ENCODE assay signal across 7 mouse cellular contexts in the genomic region with DNA sequence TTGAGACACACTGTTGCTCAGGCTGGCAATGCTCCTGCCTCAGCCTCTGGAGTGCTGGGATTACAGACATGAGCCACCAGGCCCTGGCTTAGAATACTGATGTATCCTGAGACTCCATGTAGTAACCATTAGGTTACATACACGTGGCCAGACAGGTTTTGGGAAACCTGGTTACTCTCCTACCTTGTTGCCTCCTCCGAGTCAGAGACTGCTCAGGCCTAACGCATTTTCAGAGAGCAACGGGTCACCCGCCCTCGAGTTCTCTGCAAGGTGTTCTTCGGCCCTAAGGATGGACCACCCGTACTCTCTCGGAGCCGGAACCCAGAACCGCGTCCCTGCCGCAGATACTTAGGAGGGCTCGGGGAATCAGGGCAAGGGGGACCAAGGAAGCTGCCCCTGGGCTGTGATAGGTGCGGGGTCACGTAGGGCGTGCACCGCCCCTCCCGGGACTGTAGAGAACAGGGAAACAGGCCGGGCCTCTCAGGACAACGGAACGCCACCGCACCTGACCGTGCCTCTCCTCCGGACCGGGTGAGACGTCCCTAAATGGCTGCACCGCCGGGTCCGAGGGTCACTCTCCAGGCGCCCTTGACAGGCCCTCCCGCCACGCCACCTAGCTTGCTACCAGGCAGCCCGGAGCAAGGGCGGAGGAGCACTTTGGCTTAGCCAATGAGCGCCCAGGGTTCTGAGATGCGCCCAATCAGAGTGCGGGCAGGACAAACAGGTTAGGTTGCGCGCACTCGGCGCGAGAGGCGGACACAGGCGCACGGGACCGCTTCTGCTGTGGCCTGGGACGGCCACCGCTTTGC. TPM values are rescaled to one million over a fixed set of nuclear protein-coding genes. Genes with fewer than 3 reads are reported as not detected.
DNase-seq lines count a peak whose midpoint lies in the region; ATAC-seq lines count a peak whose summit lies in the region.

A gene (plus strand): TSS at position 728 of the 809 bp plus-strand sequence.

- intact Hi-C loops in left cerebral cortex, postnatal 36 days (cut with DNase I) = no loop called here

- peaks cover 7% of the 10 kb centered on the region for H3K4me1 ChIP-seq in intestine, embryonic 16.5 days (ENCODE audit: control insufficient read depth, insufficient read depth, low read length)
- peaks cover 4% of the 10 kb centered on the region; the same call in 1 of the 2 replicates for H3K4me1 ChIP-seq in midbrain, embryonic 11.5 days (ENCODE audit: control insufficient read depth, insufficient read depth, low read length)

- H3K4me2 ChIP-seq in intestine, embryonic 16.5 days (ENCODE audit: low read depth, low read length) = peak within 1 kb of the TSS; percentile 80
- H3K4me2 ChIP-seq in midbrain, embryonic 11.5 days = peak within 1 kb of the TSS; percentile 84

- ATAC-seq in intestine, embryonic 16.5 days = peak; percentile 99
- peak; percentile 99 for ATAC-seq in midbrain, embryonic 11.5 days (ENCODE audit: low FRiP score)

- peak within 1 kb of the TSS; percentile 98 for H3K27ac ChIP-seq in intestine, embryonic 16.5 days (ENCODE audit: low read length)
- peak within 1 kb of the TSS; percentile 93 for H3K27ac ChIP-seq in midbrain, embryonic 11.5 days (ENCODE audit: low read depth, low read length)

- peak within 1 kb of the TSS; percentile 87 for H3K4me3 ChIP-seq in intestine, embryonic 16.5 days (ENCODE audit: low read length)
- peak within 1 kb of the TSS; percentile 94 for H3K4me3 ChIP-seq in midbrain, embryonic 11.5 days (ENCODE audit: low read depth, low read length)

- peak within 1 kb of the TSS; percentile 93 for H3K9ac ChIP-seq in intestine, embryonic 16.5 days (ENCODE audit: low read depth, low read length)
- H3K9ac ChIP-seq in midbrain, embryonic 11.5 days (ENCODE audit: low read length) = peak within 1 kb of the TSS; percentile 89

- no peaks in the 10 kb centered on the region for H3K9me3 ChIP-seq in intestine, embryonic 16.5 days (ENCODE audit: control insufficient read depth, low read length)
- H3K9me3 ChIP-seq in midbrain, embryonic 11.5 days (ENCODE audit: control insufficient read depth, low read length) = no peaks in the 10 kb centered on the region

- WGBS in intestine, embryonic 16.5 days = under 1% methylated on average over 49 of the region's 49 CpGs
- WGBS in midbrain, embryonic 11.5 days = under 1% methylated on average over 45 of the region's 49 CpGs

- H3K36me3 ChIP-seq in intestine, embryonic 16.5 days (ENCODE audit: control insufficient read depth, insufficient read depth, low read length) = no peaks in the 10 kb centered on the region
- no peaks in the 10 kb centered on the region for H3K36me3 ChIP-seq in midbrain, embryonic 11.5 days (ENCODE audit: control insufficient read depth, insufficient read depth, low read length)

- no peaks in the 10 kb centered on the region for H3K27me3 ChIP-seq in intestine, embryonic 16.5 days (replicated peaks; ENCODE audit: control insufficient read depth, insufficient read depth, low read length)
- H3K27me3 ChIP-seq in midbrain, embryonic 11.5 days (ENCODE audit: control insufficient read depth, insufficient read depth, low read length) = no peaks in the 10 kb centered on the region

- peak; percentile 95 for DNase-seq in adrenal gland, adult 8-10 months
- DNase-seq in embryo, embryonic 9.5 days (ENCODE audit: extremely low spot score) = peak; percentile 97
- peak; percentile 87 to 95 for DNase-seq in gastrocnemius, postnatal 4 days (ENCODE audit: low spot score in 2 of 2)
- peak; percentile 96 for DNase-seq in left cerebral cortex, postnatal 36 days (ENCODE audit: low spot score in 2 of 2)
- peak; percentile 99 for DNase-seq in midbrain, embryonic 11.5 days (ENCODE audit: low spot score, missing footprints)
- DNase-seq in skeletal muscle tissue, adult 2 months (ENCODE audit: low read depth, low spot score) = peak; percentile 98

RNA-seq across cellular contexts. Expression of the gene that starts here (rescaled TPM):
- total RNA-seq in adrenal gland, adult 8-10 months (2022) = 100 to 1,000 TPM; 108 to 147 (median 121) TPM
- 100 to 1,000 TPM; 108 to 129 TPM for total RNA-seq in gastrocnemius, postnatal 4 days (2021)
- 77.6 and 78.1 TPM in 2 replicates for polyA plus RNA-seq in intestine, embryonic 16.5 days (2015; fragmentation: Nextera tagmentation; extraction: Ambion mirVana)
- 100 to 1,000 TPM; 107 to 119 TPM for total RNA-seq in left cerebral cortex, postnatal 36 days (2021)
- polyA plus RNA-seq in midbrain, embryonic 11.5 days (2014; fragmentation: Nextera tagmentation; extraction: Ambion mirVana) = 85.0 and 86.4 TPM in 2 replicates

Comparison
In these comparisons a context has a peak if more than half of its experiments do, and no peak if none do; other contexts are left out.
1. Peak in every context shown above with its lines: DNase-seq, ATAC-seq, H3K4me3 ChIP-seq and H3K27ac ChIP-seq.